Mouse (Mus musculus) A20 (cell line): ENCODE measurements around the gene Akirin2.

Source experiments
- DNase-seq: peaks from one replicate; pipeline ENCODE4 v3.0.0-alpha.2; 2011; ENCODE audit warnings: low read depth, low spot score

The Akirin2 gene

GRCm38 (mm10) chr4:34584871-34585607 is 34.3 kb downstream of the Akirin2 start:
- no peak for DNase-seq

- no peak for DNase-seq
These were observed 52.4 kb downstream of the Akirin2 start for GRCm38 (mm10) chr4:34603123-34603522.

- DNase-seq, result no peak
These were observed 55.9 kb downstream of the Akirin2 start for GRCm38 (mm10) chr4:34606658-34607057.

- peak; percentile 37 for DNase-seq
These were observed 62.9 kb downstream of the Akirin2 start for GRCm38 (mm10) chr4:34613571-34614145.

GRCm38 (mm10) chr4:34614630-34615094 is 63.9 kb downstream of the Akirin2 start, which contains the start of the genes Orc3 and Rars2:
Gene Orc3, minus strand, starts transcription at chr4:34614944.
Gene Rars2, plus strand, starts transcription at chr4:34614957.
- peak; percentile 94 for DNase-seq

- DNase-seq, result peak; percentile 42
These were observed 64.6 kb downstream of the Akirin2 start for GRCm38 (mm10) chr4:34615303-34615702.

- no peak for DNase-seq
These were observed 65.4 kb downstream of the Akirin2 start for GRCm38 (mm10) chr4:34616146-34616545.
